Mouse (Mus musculus): Measurements from ENCODE around the gene Mcm2. TPM values are rescaled to one million over a fixed set of nuclear protein-coding genes. Genes with fewer than 3 reads are reported as not detected.

Mcm2 gene
- polyA plus RNA-seq, 1 experiment from 2014 or later = 203 TPM

- ATAC-seq (replicated peaks; ENCODE audit: insufficient number of reproducible peaks, low FRiP score, low TSS enrichment, low read depth) (no peak), DNase-seq (ENCODE audit: low spot score) (no peak)
- Histone ChIP-seq H3K36me3 (replicated peaks; ENCODE audit: control insufficient read depth, insufficient read depth, low read depth, low read length) (no peaks in the 10 kb centered on the region), H3K27ac (replicated peaks; ENCODE audit: low read depth, low read length) (no peak overlapping the region), H3K9ac (replicated peaks; ENCODE audit: low read length) (no peak overlapping the region), H3K4me3 (ENCODE audit: low read depth, low read length) (no peak overlapping the region), H3K4me2 (ENCODE audit: low read depth, low read length) (no peak overlapping the region), H3K27me3 (ENCODE audit: control insufficient read depth, insufficient read depth, low read length) (no peaks in the 10 kb centered on the region), H3K4me1 (ENCODE audit: control insufficient read depth, insufficient read depth, low read length) (peaks cover 3% of the 10 kb centered on the region; the same call in 1 of the 2 replicates), H3K9me3 (replicated peaks; ENCODE audit: control insufficient read depth, low read length) (no peaks in the 10 kb centered on the region)
- 94% methylated on average over 6 of the region's 6 CpGs for WGBS
These were observed 10.6 kb upstream of the Mcm2 start for GRCm38 (mm10) chr6:88909151-88909550.

DNA sequence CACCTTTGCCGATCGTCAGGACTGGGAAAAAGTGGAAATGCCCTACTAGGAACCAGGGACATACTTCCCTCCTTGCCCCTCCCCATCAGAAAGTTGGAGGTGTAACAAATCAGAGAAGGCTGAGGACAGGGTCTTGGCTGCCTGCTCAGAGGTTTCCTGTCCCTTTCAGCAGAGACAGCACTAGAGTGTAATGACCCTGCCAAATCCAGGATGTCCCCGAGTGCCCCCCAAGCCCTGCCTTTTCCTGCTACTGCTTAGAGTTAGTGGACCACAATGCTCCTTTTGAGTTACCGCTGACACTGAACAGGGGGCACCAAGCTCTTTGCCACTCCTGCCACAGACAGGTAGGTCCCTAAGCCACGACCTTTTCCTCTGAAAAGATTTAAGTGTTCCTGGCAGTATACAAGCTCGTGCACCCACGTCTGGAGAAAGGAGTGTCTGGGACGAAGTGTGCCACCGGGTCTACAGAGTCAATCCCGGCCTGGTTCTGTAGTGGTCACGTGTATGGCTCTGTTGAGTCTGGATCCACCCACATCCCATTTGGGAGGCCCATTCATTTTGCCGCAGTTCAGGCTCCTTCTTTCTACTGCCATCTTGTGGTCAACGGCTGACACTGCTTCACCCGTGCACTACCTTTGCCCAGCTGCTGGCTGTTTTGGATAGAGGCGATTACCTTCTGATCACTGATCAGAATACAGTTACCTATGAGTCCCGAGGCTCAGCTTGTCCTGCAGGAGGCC, 8.0 kb upstream of the Mcm2 start:
- H3K4me3 ChIP-seq (ENCODE audit: low read depth, low read length) = no peak overlapping the region
- H3K4me1 ChIP-seq (ENCODE audit: control insufficient read depth, insufficient read depth, low read length) = peaks cover 6% of the 10 kb centered on the region; the same call in 1 of the 2 replicates
- ATAC-seq (replicated peaks; ENCODE audit: insufficient number of reproducible peaks, low FRiP score, low TSS enrichment, low read depth) = no peak
- H3K9me3 ChIP-seq (replicated peaks; ENCODE audit: control insufficient read depth, low read length) = no peaks in the 10 kb centered on the region
- no peaks in the 10 kb centered on the region for H3K36me3 ChIP-seq (replicated peaks; ENCODE audit: control insufficient read depth, insufficient read depth, low read depth, low read length)
- DNase-seq (ENCODE audit: low spot score) = peak; percentile 86
- no peak overlapping the region for H3K4me2 ChIP-seq (ENCODE audit: low read depth, low read length)
- no peaks in the 10 kb centered on the region for H3K27me3 ChIP-seq (ENCODE audit: control insufficient read depth, insufficient read depth, low read length)
- H3K27ac ChIP-seq (replicated peaks; ENCODE audit: low read depth, low read length) = no peak overlapping the region
- 16% methylated on average over 16 of the region's 16 CpGs for WGBS
- H3K9ac ChIP-seq (replicated peaks; ENCODE audit: low read length) = no peak overlapping the region

GRCm38 (mm10) chr6:88905042-88905441, 6.5 kb upstream of the Mcm2 start:
- H3K4me1 ChIP-seq (ENCODE audit: control insufficient read depth, insufficient read depth, low read length) = peaks cover 6% of the 10 kb centered on the region; the same call in 1 of the 2 replicates
- no peak overlapping the region for H3K4me3 ChIP-seq (ENCODE audit: low read depth, low read length)
- DNase-seq (ENCODE audit: low spot score) (no peak), ATAC-seq (replicated peaks; ENCODE audit: insufficient number of reproducible peaks, low FRiP score, low TSS enrichment, low read depth) (no peak)
- no peaks in the 10 kb centered on the region for H3K36me3 ChIP-seq (replicated peaks; ENCODE audit: control insufficient read depth, insufficient read depth, low read depth, low read length)
- H3K27me3 ChIP-seq (ENCODE audit: control insufficient read depth, insufficient read depth, low read length) = no peaks in the 10 kb centered on the region
- no peak overlapping the region for H3K27ac ChIP-seq (replicated peaks; ENCODE audit: low read depth, low read length)
- no peak overlapping the region for H3K9ac ChIP-seq (replicated peaks; ENCODE audit: low read length)
- 82% methylated on average over 7 of the region's 7 CpGs for WGBS
- H3K9me3 ChIP-seq (replicated peaks; ENCODE audit: control insufficient read depth, low read length) = no peaks in the 10 kb centered on the region
- no peak overlapping the region for H3K4me2 ChIP-seq (ENCODE audit: low read depth, low read length)

- Histone ChIP-seq H3K36me3 (replicated peaks; ENCODE audit: control insufficient read depth, insufficient read depth, low read depth, low read length) (no peaks in the 10 kb centered on the region), H3K9ac (replicated peaks; ENCODE audit: low read length) (no peak overlapping the region), H3K27ac (replicated peaks; ENCODE audit: low read depth, low read length) (no peak overlapping the region), H3K27me3 (ENCODE audit: control insufficient read depth, insufficient read depth, low read length) (no peaks in the 10 kb centered on the region), H3K4me2 (ENCODE audit: low read depth, low read length) (no peak overlapping the region), H3K9me3 (replicated peaks; ENCODE audit: control insufficient read depth, low read length) (no peaks in the 10 kb centered on the region), H3K4me1 (ENCODE audit: control insufficient read depth, insufficient read depth, low read length) (peaks cover 6% of the 10 kb centered on the region; the same call in 1 of the 2 replicates), H3K4me3 (ENCODE audit: low read depth, low read length) (no peak overlapping the region)
- ATAC-seq (replicated peaks; ENCODE audit: insufficient number of reproducible peaks, low FRiP score, low TSS enrichment, low read depth) (no peak), DNase-seq (ENCODE audit: low spot score) (no peak)
- 81% methylated on average over 4 of the region's 4 CpGs for WGBS
These were observed 5.9 kb upstream of the Mcm2 start for GRCm38 (mm10) chr6:88904456-88904974.

DNA sequence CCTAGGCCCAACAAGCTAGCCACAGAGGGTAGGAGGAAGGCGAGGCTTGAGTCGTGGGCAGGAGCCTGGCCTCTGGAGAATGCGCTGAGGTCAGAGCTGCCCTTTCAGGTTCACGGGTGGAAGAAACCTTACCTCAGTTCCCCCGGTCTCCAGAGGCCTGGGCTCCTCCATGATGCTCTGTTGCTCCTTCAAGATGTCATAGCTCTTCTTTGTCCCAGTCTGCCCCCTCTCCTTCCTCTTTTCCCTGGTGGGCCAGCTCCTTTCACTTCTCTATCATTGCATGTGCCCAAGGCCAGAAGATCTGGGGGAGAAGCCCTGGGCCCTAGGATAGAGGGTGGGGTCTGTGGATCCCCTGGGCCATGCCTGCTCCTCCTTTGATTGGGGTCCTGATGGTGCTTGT, 5.1 kb upstream of the Mcm2 start:
- Histone ChIP-seq H3K4me3 (ENCODE audit: low read depth, low read length) (no peak overlapping the region), H3K9ac (replicated peaks; ENCODE audit: low read length) (no peak overlapping the region; the same call in 1 of the 2 replicates), H3K4me2 (ENCODE audit: low read depth, low read length) (peak overlapping the region; percentile 73), H3K4me1 (ENCODE audit: control insufficient read depth, insufficient read depth, low read length) (peaks cover 6% of the 10 kb centered on the region; the same call in 1 of the 2 replicates), H3K27me3 (ENCODE audit: control insufficient read depth, insufficient read depth, low read length) (no peaks in the 10 kb centered on the region), H3K27ac (replicated peaks; ENCODE audit: low read depth, low read length) (no peak overlapping the region), H3K9me3 (replicated peaks; ENCODE audit: control insufficient read depth, low read length) (no peaks in the 10 kb centered on the region), H3K36me3 (replicated peaks; ENCODE audit: control insufficient read depth, insufficient read depth, low read depth, low read length) (no peaks in the 10 kb centered on the region)
- DNase-seq (ENCODE audit: low spot score) (no peak), ATAC-seq (replicated peaks; ENCODE audit: insufficient number of reproducible peaks, low FRiP score, low TSS enrichment, low read depth) (no peak)
- WGBS = 94% methylated on average over 4 of the region's 5 CpGs

DNA sequence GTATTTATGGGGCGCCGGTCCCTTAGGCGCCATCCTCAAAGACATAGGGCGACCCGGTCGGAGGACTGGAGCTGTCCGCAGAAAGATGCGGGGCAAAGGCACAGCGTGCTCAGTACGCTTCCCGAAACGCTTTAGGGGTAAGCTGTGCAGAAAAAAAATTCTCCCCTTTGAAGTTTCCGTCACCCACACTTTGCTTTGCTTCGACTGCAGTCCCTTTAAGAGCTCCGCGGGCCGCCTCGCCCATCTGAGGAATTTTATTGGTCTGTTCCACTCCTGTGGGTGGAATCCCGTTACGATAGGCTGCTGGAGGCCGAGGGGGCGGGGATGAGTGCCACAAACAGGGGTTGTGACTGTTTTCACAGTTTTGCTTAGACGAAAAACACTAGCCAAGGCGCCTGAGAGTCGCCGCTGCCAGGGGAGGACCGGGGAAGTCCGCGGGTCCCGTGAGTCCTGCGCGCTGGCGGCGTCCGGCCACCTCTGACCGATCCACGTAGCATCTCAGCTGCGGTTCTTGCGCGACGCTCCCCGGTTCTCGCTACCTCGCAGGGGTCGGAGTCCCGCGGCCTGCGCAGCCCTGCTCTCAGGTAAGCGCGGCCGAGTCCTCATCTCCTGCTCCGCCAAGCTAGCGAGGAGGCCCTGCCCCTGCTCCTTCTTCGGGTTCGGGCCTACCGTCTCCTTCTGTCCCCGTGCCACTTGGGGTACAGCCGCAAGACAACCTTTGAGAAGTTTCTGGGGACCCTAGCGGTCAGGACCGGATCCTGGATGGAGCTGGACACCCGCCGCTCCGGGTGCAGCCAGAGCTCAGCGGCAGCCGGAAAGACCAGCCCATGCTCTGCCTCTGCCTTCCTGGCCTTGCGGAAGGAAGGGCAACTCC, 3.6 kb upstream of the Mcm2 start, which contains the start of gene Tpra1:
Gene Tpra1, plus strand, starts transcription at position 305 of the 874 bp plus-strand sequence.
- H3K27ac ChIP-seq (replicated peaks; ENCODE audit: low read depth, low read length) = peak within 1 kb of the TSS; percentile 72
- peak within 1 kb of the TSS; percentile 88 for H3K9ac ChIP-seq (replicated peaks; ENCODE audit: low read length)
- DNase-seq (ENCODE audit: low spot score) (peak; percentile 97), ATAC-seq (replicated peaks; ENCODE audit: insufficient number of reproducible peaks, low FRiP score, low TSS enrichment, low read depth) (peak; percentile 80)
- no peaks in the 10 kb centered on the region for H3K36me3 ChIP-seq (replicated peaks; ENCODE audit: control insufficient read depth, insufficient read depth, low read depth, low read length)
- H3K4me1 ChIP-seq (ENCODE audit: control insufficient read depth, insufficient read depth, low read length) = peaks cover 6% of the 10 kb centered on the region; the same call in 1 of the 2 replicates
- under 1% methylated on average over 66 of the region's 66 CpGs for WGBS
- H3K27me3 ChIP-seq (ENCODE audit: control insufficient read depth, insufficient read depth, low read length) = no peaks in the 10 kb centered on the region
- no peaks in the 10 kb centered on the region for H3K9me3 ChIP-seq (replicated peaks; ENCODE audit: control insufficient read depth, low read length)
- H3K4me3 ChIP-seq (ENCODE audit: low read depth, low read length) = peak within 1 kb of the TSS; percentile 70
- peak within 1 kb of the TSS; percentile 80 for H3K4me2 ChIP-seq (ENCODE audit: low read depth, low read length)

DNA sequence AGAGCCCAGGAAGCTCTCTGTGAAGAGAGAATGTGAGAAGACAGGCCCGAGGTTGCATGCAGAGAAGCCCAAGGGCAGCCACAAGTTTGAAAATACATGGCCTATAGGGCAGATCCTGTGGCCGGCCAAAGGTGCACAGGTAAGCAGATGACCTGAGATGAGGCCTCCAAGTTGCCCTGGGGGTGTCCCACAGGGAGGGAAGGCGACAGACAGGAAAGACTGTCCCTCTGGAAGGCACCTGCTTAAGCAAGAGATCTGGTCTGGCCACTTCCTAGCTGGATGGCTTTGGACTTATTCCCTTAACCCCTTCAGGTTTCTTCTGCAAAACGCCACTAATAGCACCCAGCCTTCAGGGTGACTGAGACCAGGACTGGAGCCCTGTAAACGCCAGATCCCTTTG, 2.9 kb upstream of the Mcm2 start:
- Histone ChIP-seq H3K4me1 (ENCODE audit: control insufficient read depth, insufficient read depth, low read length) (peaks cover 4% of the 10 kb centered on the region; the same call in 1 of the 2 replicates), H3K4me3 (ENCODE audit: low read depth, low read length) (peak overlapping the region; percentile 70), H3K9ac (replicated peaks; ENCODE audit: low read length) (peak overlapping the region; percentile 65), H3K36me3 (replicated peaks; ENCODE audit: control insufficient read depth, insufficient read depth, low read depth, low read length) (no peaks in the 10 kb centered on the region), H3K27me3 (ENCODE audit: control insufficient read depth, insufficient read depth, low read length) (no peaks in the 10 kb centered on the region), H3K27ac (replicated peaks; ENCODE audit: low read depth, low read length) (peak overlapping the region; percentile 72; the same call in 1 of the 2 replicates), H3K9me3 (replicated peaks; ENCODE audit: control insufficient read depth, low read length) (no peaks in the 10 kb centered on the region), H3K4me2 (ENCODE audit: low read depth, low read length) (peak overlapping the region; percentile 80)
- 6% methylated on average over 5 of the region's 5 CpGs for WGBS
- ATAC-seq (replicated peaks; ENCODE audit: insufficient number of reproducible peaks, low FRiP score, low TSS enrichment, low read depth) (no peak), DNase-seq (ENCODE audit: low spot score) (peak; percentile 19)

All from embryonic facial prominence, embryonic 11.5 days (tissue).